Mouse (Mus musculus) c-Kit-negative CD71-positive TER-119-positive erythroid progenitor cells, embryonic 14.5 days (primary cell): ENCODE measurements around the gene 6430628N08Rik.

Experiments
- DNase-seq: peaks from one replicate; pipeline ENCODE4 v3.0.0-alpha.2; 2013; ENCODE audit warnings: low read depth, low spot score

The 6430628N08Rik gene

DNA sequence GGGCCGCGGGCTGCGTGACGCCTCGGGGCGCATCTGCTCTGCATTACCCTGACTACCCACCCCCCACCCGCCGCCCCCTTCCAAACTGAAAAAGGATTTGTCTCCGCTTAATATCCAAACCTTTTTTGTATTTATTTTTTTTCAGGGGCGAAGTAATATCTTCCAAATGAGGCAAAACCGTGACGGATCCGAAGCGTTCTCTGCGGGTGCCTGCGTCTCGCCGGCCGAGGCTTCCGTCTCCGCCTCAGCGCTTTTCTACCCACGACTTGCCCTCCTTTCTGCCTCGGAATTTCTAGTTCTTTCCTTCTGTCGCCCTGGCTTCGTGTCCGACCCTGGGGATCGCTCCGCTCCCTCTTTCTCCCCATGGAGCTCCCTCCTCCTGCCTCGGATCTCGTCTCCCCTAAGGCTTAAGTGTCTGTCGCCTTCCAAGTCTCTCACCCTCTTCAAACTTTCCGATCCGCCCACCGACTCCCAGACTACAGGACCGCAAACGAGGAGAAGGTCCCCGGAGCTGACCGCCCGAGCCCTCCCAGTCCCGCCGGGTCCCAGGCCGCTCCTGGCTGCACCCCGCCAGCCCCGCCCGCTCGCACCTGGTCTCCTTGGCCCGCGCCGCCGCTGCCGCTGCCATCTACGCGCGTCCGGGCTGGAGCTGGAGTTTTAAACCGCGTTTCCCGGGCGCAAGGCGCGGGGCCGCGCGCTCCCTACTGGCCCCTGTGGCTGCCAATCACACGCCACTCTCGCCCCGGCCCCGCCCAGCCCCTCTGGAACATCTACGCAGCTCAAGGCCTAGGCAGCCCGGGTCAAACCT, 49.0 kb downstream of the 6430628N08Rik start, which contains the start of gene Dmbx1:
Gene Dmbx1 (minus strand): TSS at position 632 of the 808 bp plus-strand sequence.
- DNase-seq, result no peak

DNA sequence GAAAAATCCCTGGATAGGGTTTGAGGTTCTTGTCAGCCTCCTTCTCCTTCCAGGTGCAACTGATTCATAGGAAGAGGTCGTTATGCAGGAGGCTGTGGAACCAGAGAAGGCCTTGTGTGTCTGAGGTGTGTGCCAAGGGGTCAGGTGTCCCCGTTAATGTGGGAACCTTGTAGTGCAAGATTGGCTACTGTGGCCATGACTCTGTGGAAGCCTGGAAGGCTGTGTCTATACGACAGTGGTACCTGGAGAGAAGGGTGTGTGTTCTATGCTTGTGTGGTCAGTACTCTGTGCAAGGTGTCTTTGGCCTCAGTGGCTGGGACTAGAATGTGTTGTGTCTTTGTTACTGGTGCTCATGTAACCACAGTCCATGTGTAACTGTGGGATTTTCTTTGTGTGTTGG, 50.2 kb downstream of the 6430628N08Rik start:
- DNase-seq, result no peak

DNA sequence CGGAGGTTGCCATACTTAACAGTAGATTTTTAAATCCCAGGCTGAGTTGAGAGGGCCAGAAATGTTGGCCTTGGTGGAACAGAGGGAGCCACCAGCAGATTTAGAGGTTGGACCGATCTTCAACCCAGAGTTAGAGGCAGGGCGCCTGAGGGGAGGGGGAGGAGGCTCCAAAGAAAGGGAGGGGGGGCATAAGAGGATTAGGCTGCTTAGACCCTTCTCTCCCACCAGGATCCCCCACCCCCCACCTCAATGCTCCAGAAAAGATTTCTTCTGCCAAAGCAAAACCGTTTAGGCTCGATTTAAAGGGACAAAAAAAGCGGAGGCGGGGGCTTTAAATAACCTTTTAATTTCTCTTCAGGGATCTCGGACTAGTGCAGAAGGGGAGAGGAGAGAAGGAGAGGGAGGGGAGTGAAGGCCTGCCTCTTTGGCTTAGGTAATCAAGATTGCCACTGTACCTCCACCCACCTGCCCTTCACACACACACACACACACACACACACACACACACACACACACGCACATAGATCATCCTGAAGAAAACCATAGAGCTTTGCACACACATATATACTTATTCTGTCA, 50.9 kb downstream of the 6430628N08Rik start:
- no peak for DNase-seq

- DNase-seq, result no peak
These were observed 53.3 kb downstream of the 6430628N08Rik start for GRCm38 (mm10) chr4:115943669-115944314.
